Mouse (Mus musculus): ENCODE results near the gene Tmem182. TPM values are rescaled to one million over a fixed set of nuclear protein-coding genes. Genes with fewer than 3 reads are reported as not detected.

The Tmem182 gene
- polyA plus RNA-seq, 1 experiment from 2014 or later, result not detected

DNA sequence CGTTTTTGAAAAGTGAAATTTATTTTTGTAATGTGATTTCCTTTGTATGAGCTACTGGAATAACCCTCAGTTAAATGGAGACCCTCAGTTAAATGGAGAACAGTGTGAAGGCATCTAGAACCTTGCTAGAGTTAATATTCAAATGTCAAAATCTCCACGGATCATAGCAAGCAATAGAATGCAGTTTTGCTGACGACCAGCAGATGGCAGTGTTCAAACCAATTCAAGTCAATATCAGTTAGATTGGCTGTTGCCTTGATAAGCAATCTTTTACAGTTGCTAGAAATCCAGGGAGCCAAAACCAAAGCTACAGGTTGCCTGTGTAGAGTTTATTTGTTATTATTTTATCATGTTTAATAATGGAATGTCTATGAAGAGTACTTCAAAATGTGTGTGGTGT lies 2.6 kb upstream of the Tmem182 start:
- Histone ChIP-seq H3K27ac (no peak overlapping the region), H3K4me1 (no peaks in the 10 kb centered on the region; the same call in 1 of the 2 replicates), H3K4me3 (no peak overlapping the region), H3K27me3 (replicated peaks) (no peaks in the 10 kb centered on the region), H3K9me3 (replicated peaks) (no peaks in the 10 kb centered on the region), H3K9ac (no peak overlapping the region), H3K36me3 (no peaks in the 10 kb centered on the region), H3K4me2 (no peak overlapping the region)
- 15% methylated on average over 3 of the region's 3 CpGs for WGBS (ENCODE audit: insufficient replicate concordance)
- ATAC-seq, result no peak

DNA sequence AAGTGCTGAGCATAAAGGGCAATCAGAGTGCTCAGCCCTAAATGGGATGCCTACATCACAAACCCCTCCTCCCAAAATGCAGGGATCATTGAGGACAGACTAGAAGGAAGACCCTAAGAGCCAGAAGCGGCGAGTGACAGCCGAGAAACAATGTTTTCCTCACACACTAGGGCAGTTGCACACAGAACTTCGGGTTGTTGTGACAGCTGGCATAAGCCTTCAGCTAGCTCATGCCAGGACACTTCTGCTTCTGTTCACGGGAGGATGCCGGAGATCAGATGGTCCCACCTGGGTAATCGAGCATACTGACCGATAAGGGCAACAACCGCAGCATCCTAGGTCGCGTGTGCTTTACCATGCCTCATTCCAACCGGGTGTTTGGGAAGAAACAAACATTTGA lies 1.3 kb upstream of the Tmem182 start:
- Histone ChIP-seq H3K4me2 (no peak overlapping the region), H3K27me3 (replicated peaks) (no peaks in the 10 kb centered on the region), H3K36me3 (no peaks in the 10 kb centered on the region), H3K27ac (no peak overlapping the region), H3K9ac (no peak overlapping the region), H3K9me3 (replicated peaks) (no peaks in the 10 kb centered on the region), H3K4me1 (no peaks in the 10 kb centered on the region; the same call in 1 of the 2 replicates), H3K4me3 (no peak overlapping the region)
- ATAC-seq, result no peak
- WGBS (ENCODE audit: insufficient replicate concordance), result 82% methylated on average over 12 of the region's 12 CpGs

DNA sequence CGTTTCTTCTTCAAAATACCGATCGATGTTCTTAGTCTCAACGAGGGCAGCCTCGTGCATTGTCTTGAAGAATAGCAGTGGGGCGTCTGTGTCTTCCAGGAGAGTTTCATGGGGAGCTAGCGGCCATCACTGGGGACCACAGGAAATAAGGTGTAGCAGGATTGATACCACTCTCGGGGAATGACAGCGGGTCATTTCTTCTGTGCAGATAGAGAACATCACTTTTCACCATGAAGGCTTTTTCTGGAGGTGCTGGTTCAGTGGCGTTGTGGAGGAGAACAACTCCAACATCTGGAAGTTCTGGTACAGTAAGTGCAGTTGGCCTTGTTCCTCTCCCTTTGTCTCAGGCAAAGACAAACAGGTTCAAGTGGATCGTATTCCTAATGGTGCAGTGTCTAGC lies 490 bp downstream of the Tmem182 start:
- Histone ChIP-seq H3K4me3 (no peak overlapping the region), H3K9me3 (replicated peaks) (no peaks in the 10 kb centered on the region), H3K36me3 (no peaks in the 10 kb centered on the region), H3K27ac (no peak overlapping the region), H3K4me2 (no peak overlapping the region), H3K9ac (no peak overlapping the region), H3K4me1 (no peaks in the 10 kb centered on the region; the same call in 1 of the 2 replicates), H3K27me3 (replicated peaks) (no peaks in the 10 kb centered on the region)
- no peak for ATAC-seq
- 73% methylated on average over 11 of the region's 11 CpGs for WGBS (ENCODE audit: insufficient replicate concordance)

DNA sequence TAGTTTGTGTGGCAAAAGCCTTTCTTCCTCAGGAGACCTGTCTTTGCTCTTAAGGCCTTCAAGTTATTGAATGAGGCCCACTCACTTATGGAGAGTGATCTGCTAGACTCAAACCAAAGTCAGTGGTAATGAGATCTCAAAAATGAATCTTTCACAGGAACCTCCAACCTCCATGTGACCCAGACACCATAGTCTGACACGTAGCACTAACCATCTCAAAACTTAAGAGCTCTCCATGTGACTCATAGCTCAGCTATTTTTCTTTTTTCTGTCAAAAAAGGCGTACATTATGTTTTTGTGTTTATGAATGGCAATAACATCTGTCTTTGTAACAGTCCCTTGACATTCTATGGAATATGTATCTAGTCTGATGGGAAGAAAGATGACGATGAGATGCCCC lies 3.2 kb downstream of the Tmem182 start:
- ATAC-seq, result no peak
- no peak overlapping the region for H3K4me3 ChIP-seq
- no peaks in the 10 kb centered on the region for H3K27me3 ChIP-seq (replicated peaks)
- no peak overlapping the region for H3K9ac ChIP-seq
- no peaks in the 10 kb centered on the region for H3K4me1 ChIP-seq
- no peak overlapping the region for H3K4me2 ChIP-seq
- no peak overlapping the region for H3K27ac ChIP-seq
- no peaks in the 10 kb centered on the region for H3K36me3 ChIP-seq
- no peaks in the 10 kb centered on the region for H3K9me3 ChIP-seq (replicated peaks)
- WGBS (ENCODE audit: insufficient replicate concordance), result 69% methylated on average over 3 of the region's 3 CpGs

DNA sequence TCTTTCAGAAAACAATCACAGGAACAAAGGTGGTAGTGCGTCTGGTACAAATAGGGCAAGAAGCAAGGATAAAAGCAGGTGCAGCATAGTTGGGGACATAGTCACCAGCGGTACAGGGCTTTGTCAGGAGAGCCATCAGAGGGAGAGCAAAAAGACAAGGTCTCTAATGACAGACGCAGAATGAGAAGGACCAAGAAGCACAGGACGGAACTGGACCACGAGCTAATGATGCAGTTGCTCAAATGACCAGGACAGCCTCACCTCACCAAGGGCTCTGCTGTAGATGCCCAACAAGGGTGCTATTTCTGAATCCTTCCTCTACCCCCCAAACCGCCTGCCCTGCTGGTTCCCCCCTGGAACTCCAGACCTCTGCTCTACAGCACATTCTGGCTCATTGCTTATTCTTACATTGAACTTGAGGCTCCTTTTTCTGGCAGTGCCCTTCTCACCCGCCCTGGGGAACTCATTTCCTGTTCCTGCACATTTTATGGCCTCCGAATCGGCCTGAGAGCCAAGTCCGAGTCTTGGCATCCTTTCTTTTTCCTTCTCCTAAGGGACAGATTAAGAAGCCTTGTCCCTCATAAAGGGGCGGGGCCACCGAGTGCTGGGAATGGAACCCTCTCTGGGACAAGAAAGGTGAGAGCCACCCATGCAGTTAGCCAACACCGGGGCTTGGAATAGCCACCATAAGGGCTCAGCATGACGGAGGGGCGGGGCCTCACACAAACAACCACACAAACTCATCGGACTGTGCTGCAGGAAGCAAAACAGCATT lies 9.9 kb downstream of the Tmem182 start:
- Histone ChIP-seq H3K4me2 (no peak overlapping the region), H3K9ac (no peak overlapping the region), H3K9me3 (replicated peaks) (no peaks in the 10 kb centered on the region), H3K4me1 (no peaks in the 10 kb centered on the region), H3K36me3 (no peaks in the 10 kb centered on the region), H3K27me3 (replicated peaks) (no peaks in the 10 kb centered on the region), H3K27ac (no peak overlapping the region), H3K4me3 (no peak overlapping the region)
- WGBS (ENCODE audit: insufficient replicate concordance), result 55% methylated on average over 16 of the region's 16 CpGs
- no peak for ATAC-seq

DNA sequence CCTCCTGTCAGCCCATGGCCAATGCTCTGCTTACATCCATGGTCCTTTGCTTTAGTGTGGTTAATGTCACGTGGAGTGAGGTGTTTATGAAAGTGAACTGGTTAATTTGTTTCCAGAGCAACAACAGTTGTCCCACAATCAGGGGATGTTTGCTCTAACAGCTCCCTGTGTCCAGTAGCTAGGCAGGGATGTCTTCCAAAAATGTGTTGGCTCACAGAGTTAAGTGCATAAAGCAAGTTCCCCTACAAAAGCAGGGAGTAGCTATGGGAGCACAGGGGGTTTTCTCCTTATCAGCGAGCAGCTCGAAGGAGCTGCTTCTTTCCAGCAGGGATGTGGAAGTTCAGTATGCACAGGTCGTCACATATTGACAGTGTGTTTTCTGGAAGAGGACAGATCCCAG lies 19.1 kb downstream of the Tmem182 start:
- no peaks in the 10 kb centered on the region for H3K27me3 ChIP-seq (replicated peaks)
- no peak overlapping the region for H3K4me3 ChIP-seq
- no peak overlapping the region for H3K4me2 ChIP-seq
- no peaks in the 10 kb centered on the region for H3K9me3 ChIP-seq (replicated peaks)
- H3K36me3 ChIP-seq, result no peaks in the 10 kb centered on the region
- WGBS (ENCODE audit: insufficient replicate concordance), result 51% methylated on average over 4 of the region's 4 CpGs
- H3K4me1 ChIP-seq, result no peaks in the 10 kb centered on the region
- ATAC-seq, result no peak
- no peak overlapping the region for H3K27ac ChIP-seq
- no peak overlapping the region for H3K9ac ChIP-seq

DNA sequence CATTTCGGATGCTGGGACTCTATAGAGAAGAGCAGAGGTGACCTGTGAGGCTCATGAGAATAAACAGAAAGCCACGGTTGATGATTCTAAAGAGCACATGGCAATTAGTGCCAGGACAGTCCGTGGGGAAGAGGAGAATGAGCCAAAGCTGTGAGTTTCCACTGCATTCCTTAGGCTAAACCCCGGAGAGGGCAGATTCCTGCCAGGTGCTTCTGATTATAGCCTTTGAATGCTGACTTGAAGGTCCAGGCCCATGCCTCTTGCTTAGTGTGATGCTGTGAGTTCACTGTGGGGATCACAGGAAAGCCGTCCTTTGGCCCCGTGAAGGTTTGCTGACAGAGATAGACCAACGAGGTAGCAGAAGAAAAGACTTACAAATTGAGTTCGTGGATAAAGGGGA lies 19.5 kb downstream of the Tmem182 start:
- WGBS (ENCODE audit: insufficient replicate concordance), result 63% methylated on average over 8 of the region's 8 CpGs
- H3K4me1 ChIP-seq, result no peaks in the 10 kb centered on the region
- no peaks in the 10 kb centered on the region for H3K36me3 ChIP-seq
- no peak overlapping the region for H3K4me2 ChIP-seq
- no peak overlapping the region for H3K9ac ChIP-seq
- no peak overlapping the region for H3K4me3 ChIP-seq
- no peak overlapping the region for H3K27ac ChIP-seq
- H3K27me3 ChIP-seq (replicated peaks), result no peaks in the 10 kb centered on the region
- no peaks in the 10 kb centered on the region for H3K9me3 ChIP-seq (replicated peaks)
- ATAC-seq, result no peak

DNA sequence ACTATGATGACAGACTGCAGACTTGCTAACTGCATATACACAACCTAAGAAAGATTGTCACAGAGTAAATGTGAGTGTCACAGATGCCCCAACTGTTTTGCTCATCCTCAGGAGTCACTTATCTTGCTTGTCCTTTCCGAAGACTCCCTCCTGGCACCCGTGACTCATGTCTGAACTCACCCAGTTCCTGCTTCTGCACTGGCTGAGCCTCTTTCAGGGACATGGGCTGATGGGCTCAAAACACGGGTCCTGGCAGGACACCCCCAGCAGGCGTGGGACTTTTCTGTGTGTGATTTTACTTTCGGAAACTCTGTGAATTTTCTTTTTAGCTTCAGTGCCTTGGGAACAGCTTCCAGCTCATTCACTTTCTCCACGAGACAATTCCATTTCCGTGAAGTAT lies 20.4 kb downstream of the Tmem182 start:
- H3K27me3 ChIP-seq (replicated peaks), result no peaks in the 10 kb centered on the region
- H3K36me3 ChIP-seq, result no peaks in the 10 kb centered on the region
- no peaks in the 10 kb centered on the region for H3K4me1 ChIP-seq
- H3K27ac ChIP-seq, result no peak overlapping the region
- 55% methylated on average over 7 of the region's 7 CpGs for WGBS (ENCODE audit: insufficient replicate concordance)
- H3K9me3 ChIP-seq (replicated peaks), result no peaks in the 10 kb centered on the region
- H3K4me3 ChIP-seq, result no peak overlapping the region
- no peak overlapping the region for H3K9ac ChIP-seq
- H3K4me2 ChIP-seq, result no peak overlapping the region
- no peak for ATAC-seq

DNA sequence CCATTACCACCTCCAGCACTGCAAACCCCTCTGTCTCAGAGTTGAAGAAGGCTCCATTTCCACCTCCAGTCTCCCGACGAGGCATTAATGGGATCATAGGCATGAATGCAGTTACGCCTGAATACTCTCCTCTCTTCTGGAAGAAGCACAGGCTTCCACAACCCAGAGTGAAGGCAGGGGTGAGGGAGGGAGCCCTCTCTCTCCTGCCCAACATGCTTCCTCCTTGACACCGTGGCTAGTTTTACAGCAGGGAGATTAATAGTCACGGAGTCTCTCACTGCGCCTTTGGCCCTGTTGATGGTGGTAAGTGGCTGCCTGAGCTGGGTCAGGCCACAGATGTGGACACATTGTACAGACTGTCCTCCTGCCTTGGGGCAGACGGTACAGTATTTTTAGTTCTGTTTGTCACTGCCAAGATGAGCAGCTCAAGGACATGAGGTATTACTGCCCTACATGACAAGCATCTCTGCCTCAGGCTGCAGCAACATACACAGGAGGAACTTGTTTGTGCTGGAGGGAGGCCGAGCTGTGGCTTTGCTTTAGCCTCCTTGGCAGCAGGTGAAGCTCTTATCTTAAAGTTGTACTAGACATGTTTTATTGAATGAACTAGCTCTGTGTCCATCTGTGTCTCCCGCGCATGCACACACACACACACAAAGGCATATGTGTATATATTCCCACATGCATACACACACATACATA lies 24.0 kb downstream of the Tmem182 start:
- no peak overlapping the region for H3K4me3 ChIP-seq
- 56% methylated on average over 10 of the region's 10 CpGs for WGBS (ENCODE audit: insufficient replicate concordance)
- no peaks in the 10 kb centered on the region for H3K4me1 ChIP-seq
- H3K36me3 ChIP-seq, result no peaks in the 10 kb centered on the region
- ATAC-seq, result no peak
- H3K27ac ChIP-seq, result no peak overlapping the region
- H3K9me3 ChIP-seq (replicated peaks), result no peaks in the 10 kb centered on the region
- no peaks in the 10 kb centered on the region for H3K27me3 ChIP-seq (replicated peaks)
- no peak overlapping the region for H3K9ac ChIP-seq
- no peak overlapping the region for H3K4me2 ChIP-seq

DNA sequence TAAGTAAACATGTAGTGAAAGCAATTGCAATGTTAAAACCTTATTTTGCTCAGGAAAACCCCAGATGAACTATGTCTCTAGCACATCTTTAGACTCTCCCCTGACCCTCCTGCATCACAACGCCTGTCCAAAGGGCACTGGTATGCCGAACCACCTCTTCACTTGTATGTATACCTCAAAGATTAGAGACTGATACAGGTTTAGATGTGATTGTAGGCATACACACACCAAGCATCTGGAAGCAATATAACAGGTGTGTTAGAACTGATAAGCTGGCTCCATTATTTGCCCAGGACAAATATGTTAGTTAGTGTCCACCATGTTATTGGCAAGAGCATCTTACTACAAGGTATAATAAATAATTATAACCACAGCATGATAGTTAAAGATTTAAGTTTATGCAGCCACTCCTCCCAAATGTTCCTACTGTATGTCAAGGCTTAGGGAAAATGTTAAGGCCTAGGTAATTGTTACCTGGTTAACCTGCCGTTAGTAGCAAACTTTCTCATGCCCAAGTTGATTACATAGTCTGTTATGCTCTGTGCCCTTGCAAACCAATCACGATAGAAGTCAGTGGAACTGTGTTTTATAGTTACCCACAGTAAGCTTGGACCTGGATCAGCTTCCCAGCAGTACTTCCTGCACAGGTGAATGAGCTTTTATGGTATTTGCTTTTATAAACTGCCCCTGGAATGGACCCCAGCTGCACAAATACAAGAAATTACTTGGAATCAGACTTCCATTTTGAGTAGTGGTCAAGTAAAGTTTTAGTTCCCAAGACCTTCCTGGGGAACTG lies 25.5 kb downstream of the Tmem182 start:
- H3K4me2 ChIP-seq, result no peak overlapping the region
- WGBS (ENCODE audit: insufficient replicate concordance), result 63% methylated on average over 4 of the region's 4 CpGs
- no peaks in the 10 kb centered on the region for H3K27me3 ChIP-seq (replicated peaks)
- no peaks in the 10 kb centered on the region for H3K9me3 ChIP-seq (replicated peaks)
- no peaks in the 10 kb centered on the region for H3K36me3 ChIP-seq
- H3K27ac ChIP-seq, result no peak overlapping the region
- no peaks in the 10 kb centered on the region for H3K4me1 ChIP-seq
- ATAC-seq, result no peak
- no peak overlapping the region for H3K4me3 ChIP-seq
- H3K9ac ChIP-seq, result no peak overlapping the region

DNA sequence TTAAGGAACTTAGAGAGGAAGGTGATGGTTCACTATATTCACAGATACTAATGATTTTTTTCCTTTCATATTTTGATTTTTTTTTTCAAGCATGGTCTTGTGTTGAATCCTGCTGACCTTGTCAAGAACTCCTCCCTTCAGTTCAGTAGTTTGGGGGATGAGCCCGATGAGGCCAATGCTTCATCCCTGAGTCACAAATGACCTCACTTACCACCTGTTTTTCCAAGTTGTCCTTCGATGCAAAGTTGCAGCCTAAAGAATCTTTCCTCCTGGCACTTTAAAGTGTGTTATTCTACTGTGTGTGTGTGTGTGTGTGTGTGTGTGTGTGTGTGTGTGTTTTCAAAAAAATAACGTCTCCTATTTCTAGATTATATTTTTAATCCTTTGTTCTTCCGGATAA lies 30.1 kb downstream of the Tmem182 start:
- Histone ChIP-seq H3K4me2 (no peak overlapping the region), H3K4me3 (no peak overlapping the region), H3K9ac (no peak overlapping the region), H3K27ac (no peak overlapping the region), H3K9me3 (replicated peaks) (no peaks in the 10 kb centered on the region), H3K4me1 (no peaks in the 10 kb centered on the region), H3K27me3 (replicated peaks) (no peaks in the 10 kb centered on the region), H3K36me3 (no peaks in the 10 kb centered on the region)
- 65% methylated on average over 4 of the region's 4 CpGs for WGBS (ENCODE audit: insufficient replicate concordance)
- ATAC-seq, result no peak

DNA sequence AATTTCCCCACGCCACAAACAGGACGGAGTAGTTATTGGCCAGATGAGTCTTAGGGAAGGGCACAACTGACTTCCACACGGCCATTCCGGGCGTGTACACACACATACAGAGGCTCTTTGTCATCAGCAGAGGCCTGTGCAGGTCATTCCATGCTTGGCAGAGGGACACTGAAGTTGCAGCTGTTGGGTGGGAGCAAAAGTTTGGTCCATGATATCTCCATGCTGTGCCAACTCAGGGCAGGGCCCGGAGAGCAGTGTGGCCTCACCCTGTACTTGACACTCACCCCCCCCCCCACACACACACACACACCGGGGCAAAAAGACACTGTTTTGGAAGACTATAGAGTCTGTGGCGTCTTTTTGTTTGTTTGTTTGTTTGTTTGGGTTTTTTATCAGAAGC lies 35.2 kb downstream of the Tmem182 start:
- H3K4me3 ChIP-seq, result no peak overlapping the region
- no peaks in the 10 kb centered on the region for H3K27me3 ChIP-seq (replicated peaks)
- H3K27ac ChIP-seq, result no peak overlapping the region
- no peak overlapping the region for H3K4me2 ChIP-seq
- 66% methylated on average over 8 of the region's 8 CpGs for WGBS (ENCODE audit: insufficient replicate concordance)
- no peaks in the 10 kb centered on the region for H3K9me3 ChIP-seq (replicated peaks)
- no peak overlapping the region for H3K9ac ChIP-seq
- no peaks in the 10 kb centered on the region for H3K4me1 ChIP-seq
- no peak for ATAC-seq
- H3K36me3 ChIP-seq, result no peaks in the 10 kb centered on the region

Data from liver, embryonic 12.5 days (tissue).